Mouse (Mus musculus): Measurements from ENCODE around the gene Mrtfb. TPM values are rescaled to one million over a fixed set of nuclear protein-coding genes. Genes with fewer than 3 reads are reported as not detected.
"Not testable (repeated sequence)": the region's sequence is repeated elsewhere in the genome, so short reads cannot be mapped to it uniquely, and the experiment has no call there.

Mrtfb gene
- total RNA-seq, 2 experiments from 2014 or later: 0.96 to 1.2 TPM

GRCm38 (mm10) chr16:13338094-13338493, 81.8 kb downstream of the Mrtfb start:
- no peak for ATAC-seq (replicated peaks; ENCODE audit: low FRiP score, poor library complexity, severe bottlenecking)

- ATAC-seq (replicated peaks; ENCODE audit: low FRiP score, poor library complexity, severe bottlenecking): no peak
Measured at GRCm38 (mm10) chr16:13339433-13339832, 83.2 kb downstream of the Mrtfb start.

GRCm38 (mm10) chr16:13345822-13346221, 89.5 kb downstream of the Mrtfb start:
- ATAC-seq (replicated peaks; ENCODE audit: low FRiP score, poor library complexity, severe bottlenecking): not testable (repeated sequence)

GRCm38 (mm10) chr16:13350729-13351128, 94.4 kb downstream of the Mrtfb start:
- no peak for ATAC-seq (replicated peaks; ENCODE audit: low FRiP score, poor library complexity, severe bottlenecking)

GRCm38 (mm10) chr16:13351268-13351667, 95.0 kb downstream of the Mrtfb start:
- ATAC-seq (replicated peaks; ENCODE audit: low FRiP score, poor library complexity, severe bottlenecking): no peak

GRCm38 (mm10) chr16:13353927-13354326, 97.6 kb downstream of the Mrtfb start:
- no peak for ATAC-seq (replicated peaks; ENCODE audit: low FRiP score, poor library complexity, severe bottlenecking)

- no peak for ATAC-seq (replicated peaks; ENCODE audit: low FRiP score, poor library complexity, severe bottlenecking)
Measured at GRCm38 (mm10) chr16:13354431-13354830, 98.2 kb downstream of the Mrtfb start.

- ATAC-seq (replicated peaks; ENCODE audit: low FRiP score, poor library complexity, severe bottlenecking): no peak
Measured at GRCm38 (mm10) chr16:13357806-13358679, 101.8 kb downstream of the Mrtfb start.

- ATAC-seq (replicated peaks; ENCODE audit: low FRiP score, poor library complexity, severe bottlenecking): no peak
Measured at GRCm38 (mm10) chr16:13358741-13359140, 102.5 kb downstream of the Mrtfb start.

GRCm38 (mm10) chr16:13359405-13359858, 103.2 kb downstream of the Mrtfb start:
- ATAC-seq (replicated peaks; ENCODE audit: low FRiP score, poor library complexity, severe bottlenecking): no peak

- ATAC-seq (replicated peaks; ENCODE audit: low FRiP score, poor library complexity, severe bottlenecking): no peak
Measured at GRCm38 (mm10) chr16:13360208-13360607, 103.9 kb downstream of the Mrtfb start.

- ATAC-seq (replicated peaks; ENCODE audit: low FRiP score, poor library complexity, severe bottlenecking): no peak
Measured at GRCm38 (mm10) chr16:13360835-13361234, 104.6 kb downstream of the Mrtfb start.

GRCm38 (mm10) chr16:13363141-13363540, 106.9 kb downstream of the Mrtfb start:
- ATAC-seq (replicated peaks; ENCODE audit: low FRiP score, poor library complexity, severe bottlenecking): no peak

- no peak for ATAC-seq (replicated peaks; ENCODE audit: low FRiP score, poor library complexity, severe bottlenecking)
Measured at GRCm38 (mm10) chr16:13364145-13364544, 107.9 kb downstream of the Mrtfb start.

- no peak for ATAC-seq (replicated peaks; ENCODE audit: low FRiP score, poor library complexity, severe bottlenecking)
Measured at GRCm38 (mm10) chr16:13366256-13366655, 110.0 kb downstream of the Mrtfb start.

- no peak for ATAC-seq (replicated peaks; ENCODE audit: low FRiP score, poor library complexity, severe bottlenecking)
Measured at GRCm38 (mm10) chr16:13366802-13367465, 110.7 kb downstream of the Mrtfb start.

- ATAC-seq (replicated peaks; ENCODE audit: low FRiP score, poor library complexity, severe bottlenecking): no peak
Measured at GRCm38 (mm10) chr16:13367466-13367856, 111.2 kb downstream of the Mrtfb start.

- no peak for ATAC-seq (replicated peaks; ENCODE audit: low FRiP score, poor library complexity, severe bottlenecking)
Measured at GRCm38 (mm10) chr16:13368645-13369044, 112.4 kb downstream of the Mrtfb start.

GRCm38 (mm10) chr16:13371740-13372287, 115.5 kb downstream of the Mrtfb start:
- no peak for ATAC-seq (replicated peaks; ENCODE audit: low FRiP score, poor library complexity, severe bottlenecking)

GRCm38 (mm10) chr16:13372899-13373533, 116.7 kb downstream of the Mrtfb start:
- no peak for ATAC-seq (replicated peaks; ENCODE audit: low FRiP score, poor library complexity, severe bottlenecking)
